Mouse (Mus musculus): ENCODE data around the gene Rbl1.

- TF ChIP-seq GATA1 (IDR thresholded peaks at IDR 0.05; ENCODE audit: borderline replicate concordance, low read length) (no peak), FLI1 (IDR thresholded peaks at IDR 0.05; ENCODE audit: low read length) (no peak)
Observed at GRCm38 (mm10) chr2:157170626-157171025, 33.7 kb downstream of the Rbl1 start.

All from megakaryocyte, embryonic 14.5 days (primary cell).